Mouse (Mus musculus) liver, adult 2 months (tissue): ENCODE measurements around the gene Flnb.

Experiments used
- CTCF ChIP-seq: fragments of 200-500 bp; IDR thresholded peaks from 2 replicates; pipeline ENCODE4 v1.5.1; 2011; ENCODE audit warnings: low read depth, low read length, control low read depth
- POLR2A ChIP-seq: fragments of 200-500 bp; IDR thresholded peaks from 2 replicates; pipeline ENCODE4 v1.6.1; 2011; ENCODE audit warnings: low read length, control low read depth; ENCODE audit not compliant: insufficient read depth; ENCODE audit errors: extremely low read depth

GRCm38 (mm10) chr14:7891401-7891800 lies 73.6 kb downstream of the Flnb start:
- TF ChIP-seq CTCF, result no peak
- no peak for TF ChIP-seq POLR2A
